Mouse (Mus musculus) adrenal gland, postnatal 25 days (tissue): ENCODE results near the gene Sp2. TPM values are rescaled to one million over a fixed set of nuclear protein-coding genes. Genes with fewer than 3 reads are reported as not detected.

ENCODE experiments used
- DNase-seq: peaks from one replicate; pipeline ENCODE4 v3.0.0; 2021; ENCODE audit warnings: mixed read lengths
- long read RNA-seq: library from polyadenylated mRNA; stranded (forward); transcript quantifications from one replicate; pipeline ENCODE4 v2.0.0, GENCODE M21; 2021
- total RNA-seq: library from RNA; stranded (reverse); gene quantifications from 2 replicates; pipeline ENCODE4 v1.2.3, GENCODE M21; 2021

Gene Sp2
- total RNA-seq: 18.2 and 18.8 TPM in 2 replicates
- long read RNA-seq, partial matches to known transcripts: 4 of 11 reads
- long read RNA-seq, other reads (novel, unspliced or antisense): 6 of 11 reads

- DNase-seq: no peak
Measured at GRCm38 (mm10) chr11:96982859-96983258, at the start of gene Sp2. Sp2 (minus strand) TSS chr11:96982959.

GRCm38 (mm10) chr11:97032499-97032898 is 49.7 kb upstream of the Sp2 start:
- no peak for DNase-seq

GRCm38 (mm10) chr11:97031977-97032376 is 49.2 kb upstream of the Sp2 start:
- DNase-seq: no peak

- DNase-seq: no peak
Measured at GRCm38 (mm10) chr11:97030426-97030825, 47.7 kb upstream of the Sp2 start.

- DNase-seq: peak; percentile 84
Measured at GRCm38 (mm10) chr11:97029686-97030417, 47.1 kb upstream of the Sp2 start, which contains the start of gene Scrn2. Scrn2 (plus strand) TSS chr11:97029938.

- peak; percentile 86 for DNase-seq
Measured at GRCm38 (mm10) chr11:97025721-97026344, 43.1 kb upstream of the Sp2 start.

GRCm38 (mm10) chr11:97024977-97025376 is 42.2 kb upstream of the Sp2 start:
- DNase-seq: no peak

GRCm38 (mm10) chr11:97021873-97022484 is 39.2 kb upstream of the Sp2 start:
- peak; percentile 75 for DNase-seq

- no peak for DNase-seq
Measured at GRCm38 (mm10) chr11:97021121-97021765, 38.5 kb upstream of the Sp2 start.

- no peak for DNase-seq
Measured at GRCm38 (mm10) chr11:97019345-97019708, 36.6 kb upstream of the Sp2 start.

- peak; percentile 47 for DNase-seq
Measured at GRCm38 (mm10) chr11:97018583-97019344, 36.0 kb upstream of the Sp2 start.

- no peak for DNase-seq
Measured at GRCm38 (mm10) chr11:97017696-97018582, 35.2 kb upstream of the Sp2 start.

- DNase-seq: no peak
Measured at GRCm38 (mm10) chr11:97013121-97013670, 30.4 kb upstream of the Sp2 start, which contains the start of gene Sp6. Sp6 (plus strand) TSS chr11:97013394.

GRCm38 (mm10) chr11:97009198-97009790 is 26.5 kb upstream of the Sp2 start:
- DNase-seq: no peak

GRCm38 (mm10) chr11:97007093-97007794 is 24.5 kb upstream of the Sp2 start:
- DNase-seq: no peak

- no peak for DNase-seq
Measured at GRCm38 (mm10) chr11:97003170-97003569, 20.4 kb upstream of the Sp2 start.

GRCm38 (mm10) chr11:96997380-96997956 is 14.7 kb upstream of the Sp2 start:
- DNase-seq: peak; percentile 52

- DNase-seq: no peak
Measured at GRCm38 (mm10) chr11:96996773-96997379, 14.1 kb upstream of the Sp2 start.
